Mouse (Mus musculus) olfactory bulb, adult 2 months (tissue): ENCODE data around the gene Vamp5.

ENCODE experiments used
- CTCF ChIP-seq: fragments of 200-500 bp; IDR thresholded peaks from 2 replicates; pipeline ENCODE4 v1.5.1; 2012; ENCODE audit warnings: low read depth, mild to moderate bottlenecking, low read length, moderate library complexity; ENCODE audit not compliant: insufficient read depth
- POLR2A ChIP-seq: fragments of 200-500 bp; IDR thresholded peaks from 2 replicates; pipeline ENCODE4 v1.6.1; 2012; ENCODE audit warnings: mild to moderate bottlenecking, low read depth, low read length, moderate library complexity; ENCODE audit not compliant: insufficient read depth

DNA sequence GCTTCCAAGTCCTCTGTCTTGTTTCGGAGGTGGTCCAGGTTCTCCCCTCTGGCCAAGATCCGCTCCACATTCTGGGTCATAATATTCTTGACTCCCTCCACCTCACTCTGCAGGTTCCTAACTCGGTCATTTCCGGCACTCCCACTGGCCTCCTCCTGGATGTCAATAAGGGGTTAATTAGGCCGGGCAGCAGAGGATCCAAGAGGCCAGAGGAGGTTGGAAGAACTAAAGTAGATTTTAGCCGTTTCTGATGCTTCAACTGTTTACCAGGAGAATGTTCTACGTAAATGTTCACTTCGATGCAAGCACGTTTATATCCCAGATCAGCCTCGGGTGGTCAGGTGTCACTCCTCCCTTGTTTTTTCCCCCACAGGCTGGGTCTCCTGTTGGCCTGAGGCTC is 8.0 kb upstream of the Vamp5 start:
- no peak for TF ChIP-seq POLR2A
- no peak for TF ChIP-seq CTCF
